Mouse (Mus musculus): ENCODE results near the gene Gbe1. TPM values are rescaled to one million over a fixed set of nuclear protein-coding genes. Genes with fewer than 3 reads are reported as not detected.

Gbe1 gene
- total RNA-seq, 4 experiments from 2014 or later, result 45.4 to 63.5 (median 49.7) TPM

- no peak for DNase-seq (ENCODE audit: low spot score in 2 of 2)
These were observed 254.9 kb downstream of the Gbe1 start for GRCm38 (mm10) chr16:70568341-70569265.

- no peak for DNase-seq (ENCODE audit: low spot score in 2 of 2)
These were observed 272.2 kb downstream of the Gbe1 start for GRCm38 (mm10) chr16:70585964-70586363.

- no peak for DNase-seq (ENCODE audit: low spot score in 2 of 2)
These were observed 288.6 kb downstream of the Gbe1 start for GRCm38 (mm10) chr16:70602326-70602725.

- no peak for DNase-seq (ENCODE audit: low spot score in 2 of 2)
These were observed 294.6 kb downstream of the Gbe1 start for GRCm38 (mm10) chr16:70608358-70608757.

- DNase-seq (ENCODE audit: low spot score in 2 of 2), result no peak
These were observed 303.9 kb downstream of the Gbe1 start for GRCm38 (mm10) chr16:70617691-70618090.

GRCm38 (mm10) chr16:70618168-70618567 lies 304.4 kb downstream of the Gbe1 start:
- no peak for DNase-seq (ENCODE audit: low spot score in 2 of 2)

Data from gastrocnemius, adult 8-10 months (tissue).